Mouse (Mus musculus) heart, postnatal 25 days (tissue): ENCODE measurements around the gene Prpsap2. TPM values are rescaled to one million over a fixed set of nuclear protein-coding genes. Genes with fewer than 3 reads are reported as not detected.

Experiments
- total RNA-seq, 2 experiments: library from RNA; stranded (reverse); gene quantifications; 2 replicates each; pipeline ENCODE4 v1.2.3; 2021

Gene Prpsap2
- total RNA-seq, 2 experiments from 2014 or later: 6.8 TPM

Other genes starting within 250 kb of the Prpsap2 start
- gene Epn2, start 182.4 kb downstream of the Prpsap2 start, total RNA-seq: 10 to 100 TPM; 23.7 to 27.0 TPM
- 10 to 100 TPM; 11.4 to 13.0 TPM for gene Grap, start 108.8 kb downstream of the Prpsap2 start, total RNA-seq
- under 1 TPM in 1 of 2 experiments, not detected in 1; 0.14 TPM for gene Fam83g, start 78.0 kb downstream of the Prpsap2 start, total RNA-seq
- not detected for gene Slc5a10, start 41.3 kb downstream of the Prpsap2 start, total RNA-seq
- gene Ulk2, start 93.0 kb upstream of the Prpsap2 start, total RNA-seq: 10 to 100 TPM; 46.3 to 51.6 TPM
- 10 to 100 TPM; 14.1 to 14.5 TPM for gene Akap10, start 168.2 kb upstream of the Prpsap2 start, total RNA-seq
- gene Specc1, start 194.7 kb upstream of the Prpsap2 start, total RNA-seq: 10 to 100 TPM in 1 of 2 experiments, 1 to 10 TPM in 1; 9.6 to 16.5 TPM